Mouse (Mus musculus) bone marrow macrophage, adult 2 months (primary cell): ENCODE measurements around the gene Fndc3b.

Experiments used
- CTCF ChIP-seq: IDR thresholded peaks from 2 replicates; pipeline ENCODE4 v1.5.1; 2012; ENCODE audit warnings: low read depth, mild to moderate bottlenecking, low read length, moderate library complexity
- POLR2A ChIP-seq: IDR thresholded peaks from 2 replicates; pipeline ENCODE4 v1.6.1; 2012; ENCODE audit warnings: mild to moderate bottlenecking, low read depth, low read length, borderline replicate concordance

GRCm38 (mm10) chr3:27690030-27690429 lies 21.1 kb downstream of the Fndc3b start:
- TF ChIP-seq POLR2A: no peak
- no peak for TF ChIP-seq CTCF
